Mouse (Mus musculus) ovary, postnatal 10 days (tissue): ENCODE results near the gene Rbbp8nl.

Experiments used
- DNase-seq: peaks from one replicate; pipeline ENCODE4 v3.0.0; 2022; ENCODE audit warnings: low spot score

Rbbp8nl gene

DNA sequence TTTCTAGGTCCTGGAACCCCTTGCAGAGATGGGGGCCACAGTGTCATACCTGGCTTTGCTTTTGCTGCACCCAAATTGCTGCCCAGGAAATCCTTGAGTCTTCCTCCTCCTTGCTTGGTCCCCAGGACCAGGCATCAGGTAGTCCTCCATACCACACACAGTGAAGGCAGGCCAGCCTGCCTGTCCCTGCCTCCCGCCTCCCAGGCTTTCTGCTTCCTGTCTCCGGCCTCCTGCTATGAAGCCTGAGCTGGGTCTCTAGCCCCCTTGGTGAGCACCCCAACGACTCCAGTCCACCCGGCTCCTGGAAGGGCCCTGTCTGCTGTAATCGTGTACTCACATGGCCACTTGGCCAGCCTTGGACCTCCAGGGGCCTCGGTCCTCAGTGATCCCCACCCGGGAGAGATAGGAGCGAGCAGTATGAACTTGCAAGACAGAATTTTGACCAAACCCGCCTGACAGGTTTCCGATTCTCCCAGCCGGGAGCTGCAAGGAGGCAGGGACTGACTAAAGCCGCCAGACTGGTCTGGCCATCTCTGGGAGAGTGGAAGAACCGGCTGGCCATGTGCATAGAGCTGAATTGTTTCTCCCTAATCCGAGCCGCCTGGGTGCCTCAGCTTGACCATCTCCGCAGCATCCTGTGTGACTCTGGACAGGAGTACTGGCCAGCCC lies at the start of gene Rbbp8nl:
Gene Rbbp8nl, minus strand, starts transcription at position 440 of the 669 bp plus-strand sequence.
- peak; percentile 38 for DNase-seq

DNA sequence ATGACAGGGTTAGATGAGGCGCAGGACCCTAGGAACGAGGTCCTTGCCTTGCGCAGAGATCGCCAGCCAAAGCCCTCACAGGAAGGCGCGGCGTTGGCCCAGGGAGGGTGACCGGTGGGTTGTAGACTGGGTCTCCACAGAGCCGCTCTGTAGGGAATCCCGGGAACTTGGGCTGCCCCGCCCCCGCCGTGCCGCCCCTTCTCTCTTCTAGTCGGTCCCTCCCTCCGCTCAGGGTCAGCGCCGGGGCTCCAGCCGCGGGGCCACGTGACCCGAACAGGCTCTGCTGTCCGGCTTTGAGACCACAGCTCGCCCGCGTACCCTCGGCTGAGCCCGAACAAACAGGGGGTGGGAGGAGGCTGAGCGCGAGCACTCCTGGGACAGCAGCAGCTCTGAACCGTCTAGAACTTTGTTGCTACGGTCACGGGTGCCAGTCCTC lies 44.9 kb upstream of the Rbbp8nl start, which contains the start of gene Gata5:
Gene Gata5, minus strand, starts transcription at position 149 of the 436 bp plus-strand sequence.
- peak; percentile 21 for DNase-seq

DNA sequence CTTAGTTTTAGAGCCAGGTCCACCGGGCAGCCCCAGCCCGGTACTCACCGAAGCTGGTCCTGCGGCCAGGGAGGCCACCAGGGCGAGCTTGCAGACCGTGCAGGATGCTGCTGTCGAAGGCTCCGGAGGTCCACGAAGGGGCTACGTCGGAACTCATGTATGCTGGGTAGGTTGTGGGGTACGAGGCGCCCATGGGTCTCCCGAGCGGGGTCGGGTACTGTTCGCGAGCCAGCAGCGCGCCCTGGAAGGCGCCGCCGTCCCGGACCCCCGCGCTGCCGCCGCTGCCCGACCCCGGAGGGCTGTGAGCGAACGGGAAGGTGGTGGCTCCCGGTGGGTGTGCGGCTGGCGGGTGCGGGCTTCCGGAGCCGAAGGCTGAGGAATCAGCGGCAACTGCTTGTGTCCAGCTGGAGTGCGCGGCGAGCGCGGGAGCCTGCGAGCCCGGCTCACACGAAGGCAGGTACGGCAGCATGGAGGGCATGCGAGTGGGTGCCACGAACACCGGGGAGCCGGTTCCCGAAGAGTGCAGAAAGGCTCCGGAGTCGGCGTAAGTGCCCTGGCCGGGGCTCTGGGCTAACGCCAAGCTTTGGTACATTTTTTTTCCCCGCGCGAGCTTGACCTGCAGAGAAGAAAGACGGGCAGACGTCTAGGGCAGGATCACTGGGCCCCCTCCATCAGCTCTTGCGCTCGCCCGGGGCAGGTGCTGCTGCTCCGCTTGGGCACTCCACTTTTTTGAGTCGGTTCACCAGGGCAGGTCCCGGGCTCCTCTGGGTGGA lies 44.3 kb upstream of the Rbbp8nl start:
- no peak for DNase-seq

DNA sequence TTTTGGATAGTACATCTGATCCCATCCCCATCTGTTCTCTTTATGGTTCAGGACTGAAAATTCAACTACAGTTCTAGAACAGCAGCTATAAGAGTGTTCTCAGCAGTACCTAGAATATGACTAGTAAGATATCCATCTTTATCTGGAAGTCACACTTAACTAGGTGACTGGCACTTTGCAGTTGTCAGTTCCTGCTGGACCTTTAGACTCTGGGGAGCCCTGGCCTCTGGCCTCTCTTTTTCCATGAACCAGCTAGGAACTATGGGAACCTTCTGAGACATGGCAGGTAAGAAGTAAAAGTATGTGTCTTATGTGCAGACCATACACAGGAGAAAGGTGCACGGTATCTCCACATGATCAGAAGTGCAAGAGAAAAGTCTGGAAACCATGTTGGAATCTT lies 39.8 kb upstream of the Rbbp8nl start:
- DNase-seq = no peak

DNA sequence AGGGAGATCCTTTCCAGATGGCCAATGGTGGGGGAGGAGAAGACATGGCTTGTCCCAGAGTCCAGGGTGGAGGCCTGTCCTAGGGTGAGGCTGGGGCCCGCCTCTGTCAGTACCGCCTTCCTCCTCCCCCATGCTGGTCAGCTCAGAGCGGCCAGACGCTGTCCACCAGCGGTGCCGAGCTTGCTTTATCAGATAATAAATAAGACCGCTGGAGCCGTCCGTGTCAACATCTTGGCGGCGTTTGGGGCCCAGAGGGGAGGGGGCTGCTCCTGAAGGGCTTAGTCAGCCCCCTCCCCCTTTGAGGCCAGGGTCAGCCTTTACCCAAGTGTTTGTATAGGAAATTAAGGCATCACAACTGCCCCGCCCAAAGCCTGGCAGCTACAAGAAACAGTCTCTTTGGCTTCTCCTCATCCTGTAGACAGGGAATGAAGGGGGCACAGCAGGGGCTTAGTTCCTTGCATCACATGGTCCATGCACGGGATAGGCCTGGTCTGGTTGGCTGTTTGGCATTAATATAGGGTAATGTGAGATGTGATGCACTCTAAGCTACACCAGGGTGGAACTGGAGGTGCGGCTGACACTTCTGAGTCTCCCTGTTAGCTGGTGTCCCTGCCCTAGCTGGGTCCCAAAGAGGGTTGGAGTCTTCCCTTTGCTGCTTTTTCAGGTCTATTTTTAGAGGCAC lies 33.1 kb upstream of the Rbbp8nl start:
- DNase-seq = no peak

DNA sequence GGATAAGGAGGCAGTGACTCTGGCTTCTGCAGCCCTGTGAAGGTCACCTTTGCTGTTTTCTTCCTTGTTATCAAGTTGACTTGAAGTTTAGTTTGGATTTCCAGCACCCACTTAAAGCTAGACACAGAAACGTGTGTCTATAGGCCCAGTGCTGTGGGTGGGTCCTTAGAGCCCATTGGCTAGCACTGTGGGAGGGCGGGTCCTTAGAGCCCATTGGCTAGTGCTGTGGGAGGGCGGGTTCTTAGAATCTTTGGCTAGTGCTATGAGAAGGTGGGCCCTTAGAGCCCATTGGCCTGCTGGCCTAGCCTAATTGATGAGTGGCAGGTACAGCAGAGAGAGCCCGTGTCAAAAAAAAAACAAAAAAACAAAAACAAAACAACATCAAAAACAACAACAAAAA lies 30.5 kb upstream of the Rbbp8nl start:
- no peak for DNase-seq

GRCm38 (mm10) chr2:180317591-180317990 lies 27.9 kb upstream of the Rbbp8nl start:
- no peak for DNase-seq

DNA sequence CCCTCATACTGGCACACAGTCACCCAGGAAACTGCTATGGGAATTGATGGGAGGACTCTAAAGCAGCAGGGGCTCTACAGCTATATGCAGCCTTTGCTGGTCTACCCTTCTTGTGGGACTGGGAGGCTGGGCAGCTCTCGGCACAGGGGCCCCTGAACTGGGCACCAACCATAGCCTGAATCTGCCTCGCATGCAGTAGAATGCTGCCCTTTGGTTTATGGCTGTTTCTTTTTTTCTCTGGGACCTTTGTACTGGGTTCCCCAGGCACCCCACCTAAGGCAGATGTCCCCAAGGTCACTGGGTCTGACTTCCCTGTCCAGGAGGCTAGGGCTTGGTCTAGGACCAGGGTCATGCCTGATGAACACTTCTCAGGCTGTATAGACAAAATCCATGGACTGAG lies 24.6 kb upstream of the Rbbp8nl start:
- DNase-seq = no peak

DNA sequence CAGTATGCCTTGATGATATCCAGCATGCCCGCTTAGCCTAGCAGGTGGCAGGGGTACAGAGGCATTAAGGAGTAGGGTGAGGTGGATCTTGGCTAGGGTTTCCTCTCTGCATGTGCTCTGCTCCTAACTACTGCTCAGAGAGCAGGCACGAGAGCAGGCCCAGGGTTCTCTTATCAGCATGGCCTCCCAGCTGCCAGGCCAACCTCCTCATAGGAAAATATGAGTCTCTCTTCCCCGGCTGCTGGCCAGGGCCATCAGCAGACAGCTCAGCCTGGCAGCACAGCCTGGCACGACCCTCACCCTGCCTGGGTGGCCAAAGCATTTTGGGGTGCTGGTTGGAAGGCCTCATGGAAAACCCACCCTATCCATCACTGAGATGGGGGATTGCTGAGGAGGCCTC lies 21.5 kb upstream of the Rbbp8nl start:
- no peak for DNase-seq

DNA sequence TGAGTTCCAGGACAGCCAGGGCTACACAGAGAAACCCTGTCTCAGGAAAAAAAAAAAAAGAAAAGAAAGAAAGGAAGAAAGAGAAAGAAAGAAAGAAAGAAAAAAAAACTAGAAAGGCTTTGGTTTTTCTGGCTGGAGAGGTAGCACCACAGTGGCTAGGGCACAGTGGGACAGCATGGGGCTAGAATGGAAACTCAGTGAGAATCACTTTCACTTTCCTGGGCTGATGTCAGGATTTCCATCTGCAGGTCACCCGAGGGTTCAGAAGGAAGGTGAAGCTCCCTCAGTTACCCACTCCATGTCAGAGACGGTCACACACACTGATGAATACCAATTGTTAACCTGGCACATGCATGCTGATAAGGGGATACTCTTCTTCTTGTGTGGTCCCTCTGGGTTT lies 18.0 kb upstream of the Rbbp8nl start:
- no peak for DNase-seq

DNA sequence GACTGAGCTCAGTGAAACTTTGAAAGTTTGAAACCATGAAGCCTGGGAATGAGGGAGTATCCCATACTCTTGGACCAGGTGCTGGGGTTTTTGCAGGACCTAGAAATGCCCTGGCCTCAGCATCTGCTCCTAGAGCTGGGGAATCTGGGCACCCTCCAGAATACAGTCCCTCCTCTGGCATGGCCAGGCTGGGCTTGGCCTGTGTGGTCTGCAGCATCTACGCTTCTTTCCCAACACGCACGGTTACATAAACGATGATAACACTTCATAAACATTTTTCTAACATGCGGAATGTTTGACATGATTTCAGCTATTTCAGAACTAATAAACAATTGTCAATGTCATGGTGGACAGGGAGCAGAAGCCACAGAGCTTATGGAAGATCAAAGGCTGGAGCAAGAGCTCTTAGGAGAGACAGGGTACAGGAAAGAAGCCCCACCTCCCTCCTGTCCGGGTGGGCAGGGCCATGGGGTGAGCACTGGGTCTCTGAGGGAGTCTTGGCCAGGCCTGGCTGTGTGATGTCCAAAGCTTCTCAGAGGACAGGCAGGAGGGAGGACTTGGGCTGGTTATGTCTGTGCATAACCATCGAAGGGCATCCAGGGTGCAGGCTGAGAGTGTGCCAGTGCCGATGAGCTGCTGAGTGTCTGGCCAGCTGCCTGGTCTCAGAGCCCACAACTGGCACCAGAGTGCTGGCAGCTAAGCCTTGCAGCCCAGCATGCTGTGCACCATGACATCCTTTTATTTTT lies 16.9 kb upstream of the Rbbp8nl start:
- no peak for DNase-seq

DNA sequence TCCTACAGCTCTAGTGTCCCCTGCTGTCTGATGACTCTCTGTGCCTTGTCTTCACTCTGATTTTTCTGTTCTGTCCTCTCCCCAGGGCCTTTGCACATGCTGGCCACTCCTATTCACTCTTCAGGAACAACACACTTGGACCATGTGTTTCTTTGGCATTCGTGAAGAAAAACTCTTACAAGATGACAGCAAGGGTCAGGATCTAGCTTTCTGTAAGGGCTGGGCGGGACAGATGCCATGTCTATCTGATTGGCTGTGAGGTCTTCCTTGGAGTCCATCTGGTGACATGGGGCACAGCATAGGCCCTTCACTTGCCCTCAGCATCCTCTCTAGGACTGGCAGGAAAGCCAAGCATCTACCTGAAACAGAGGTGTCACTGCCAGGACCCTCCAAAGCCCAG lies 16.3 kb upstream of the Rbbp8nl start:
- no peak for DNase-seq

- DNase-seq = no peak
These were observed 15.8 kb upstream of the Rbbp8nl start for GRCm38 (mm10) chr2:180305490-180305889.

GRCm38 (mm10) chr2:180304554-180304953 lies 14.9 kb upstream of the Rbbp8nl start:
- no peak for DNase-seq

DNA sequence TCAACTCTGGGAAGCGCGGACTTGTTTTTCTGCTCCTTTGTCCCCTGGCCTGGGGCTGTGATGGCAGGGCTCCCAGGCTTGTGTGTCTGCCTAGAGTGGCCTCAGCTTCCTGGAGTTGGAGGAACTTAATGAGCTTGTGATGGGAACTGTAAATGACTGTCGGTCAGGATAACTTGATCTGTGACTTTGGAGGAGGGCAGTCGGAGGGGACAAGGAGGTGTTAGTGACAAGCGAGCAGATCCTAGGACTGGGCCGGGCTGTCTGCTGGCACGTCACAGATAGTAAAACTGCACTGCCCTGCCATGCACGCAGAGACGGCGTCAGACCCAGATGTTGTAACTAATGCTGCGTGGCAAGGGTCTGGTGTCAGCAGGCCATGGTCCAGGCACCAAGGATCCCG lies 13.8 kb upstream of the Rbbp8nl start:
- no peak for DNase-seq

DNA sequence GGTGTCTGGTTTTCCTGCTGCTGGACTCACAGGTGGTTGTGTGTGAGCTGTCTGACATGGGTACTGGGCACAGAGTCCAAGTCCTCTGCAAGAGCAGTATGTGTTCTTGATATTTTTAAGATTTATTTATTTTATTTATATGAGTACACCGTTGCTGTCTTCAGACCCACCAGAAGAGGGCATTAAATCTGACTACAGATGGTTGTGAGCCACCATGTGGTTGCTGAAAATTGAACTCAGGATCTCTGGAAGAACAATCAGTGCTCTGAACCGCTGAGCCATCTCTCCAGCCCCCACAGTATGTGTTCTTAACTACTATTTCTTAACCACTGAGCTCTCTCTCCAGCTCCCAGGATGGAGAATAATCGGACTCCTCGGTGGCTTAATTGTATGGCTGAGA lies 12.5 kb upstream of the Rbbp8nl start:
- no peak for DNase-seq

- no peak for DNase-seq
These were observed 11.1 kb upstream of the Rbbp8nl start for GRCm38 (mm10) chr2:180300771-180301170.

GRCm38 (mm10) chr2:180300252-180300651 lies 10.6 kb upstream of the Rbbp8nl start:
- no peak for DNase-seq

GRCm38 (mm10) chr2:180292906-180293305 lies 3.2 kb upstream of the Rbbp8nl start:
- DNase-seq = no peak

DNA sequence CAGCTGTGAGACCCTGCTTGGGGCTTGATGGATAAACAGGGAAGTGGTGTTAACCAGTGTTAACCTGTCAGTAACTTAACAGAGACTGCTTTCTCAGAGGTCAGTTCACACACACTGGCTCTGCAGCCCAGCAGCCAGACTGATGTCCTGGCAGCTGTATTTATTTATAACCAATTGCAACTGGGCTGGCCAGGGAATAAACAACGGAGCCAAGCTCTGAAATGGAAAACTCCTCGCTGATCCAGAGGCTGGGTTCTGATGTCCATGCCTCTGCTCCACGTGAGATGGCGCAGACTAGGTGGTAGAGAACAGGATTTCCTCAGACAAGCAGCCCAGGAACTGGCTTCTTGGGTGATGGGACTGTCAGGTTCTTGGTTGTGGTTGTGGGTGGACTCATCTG lies 2.3 kb upstream of the Rbbp8nl start:
- DNase-seq = no peak

GRCm38 (mm10) chr2:180291566-180291965 lies 1.9 kb upstream of the Rbbp8nl start:
- no peak for DNase-seq

DNA sequence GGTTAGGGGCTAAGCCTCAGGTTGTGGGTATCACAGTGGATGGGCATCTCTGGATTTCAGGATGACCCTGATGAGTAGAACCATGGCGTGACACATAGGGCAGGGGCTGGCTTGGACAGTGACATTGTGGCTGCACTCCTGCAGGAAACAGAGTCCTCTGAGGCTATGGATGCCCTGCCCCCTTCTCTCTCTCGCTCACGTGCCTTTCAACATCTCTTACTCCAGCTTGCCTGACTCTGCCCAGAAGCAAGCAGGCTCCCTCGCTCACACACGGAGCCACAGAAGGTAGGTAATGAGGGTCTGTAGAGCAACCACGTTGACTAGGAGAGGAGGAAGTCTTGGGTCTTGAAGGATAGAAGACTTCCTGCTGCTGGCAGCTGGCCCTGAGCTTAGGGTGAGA lies 824 bp upstream of the Rbbp8nl start:
- no peak for DNase-seq
